Mouse (Mus musculus): Measurements from ENCODE around the gene Gm48552. TPM values are rescaled to one million over a fixed set of nuclear protein-coding genes. Genes with fewer than 3 reads are reported as not detected.

The Gm48552 gene
- total RNA-seq, 2 experiments from 2014 or later: 2.7 to 5.9 TPM

- DNase-seq: no peak
- intact Hi-C loops (cut with DNase I): no loop called here
Observed at GRCm38 (mm10) chr10:81384605-81384982, 4.2 kb upstream of the Gm48552 start.

GRCm38 (mm10) chr10:81385603-81386306 lies 3.0 kb upstream of the Gm48552 start:
- intact Hi-C loops (cut with DNase I): no loop called here

GRCm38 (mm10) chr10:81387716-81388115 lies 1.1 kb upstream of the Gm48552 start:
- intact Hi-C loops (cut with DNase I): loop anchor here (2.0 kb wide), 1 partner anchor 63 kb away; no protein-coding TSS in a partner anchor
- no peak for DNase-seq

More at GRCm38 (mm10) chr10:81385603-81386306, 3.0 kb upstream of the Gm48552 start:
- no peak for DNase-seq

GRCm38 (mm10) chr10:81389373-81389772 lies 568 bp downstream of the Gm48552 start:
- intact Hi-C loops (cut with DNase I): loop anchor here (2.0 kb wide), 1 partner anchor 61 kb away; no protein-coding TSS in a partner anchor
- DNase-seq: no peak

GRCm38 (mm10) chr10:81389801-81390677 lies 1.2 kb downstream of the Gm48552 start:
- DNase-seq: peak; percentile 82
- intact Hi-C loops (cut with DNase I): loop anchor here (2.0 to 5.0 kb wide), 2 partner anchors 52 to 61 kb away; no protein-coding TSS in a partner anchor

GRCm38 (mm10) chr10:81390678-81390965 lies 1.8 kb downstream of the Gm48552 start:
- intact Hi-C loops (cut with DNase I): loop anchor here (5.0 kb wide), 1 partner anchor 52 kb away; no protein-coding TSS in a partner anchor
- DNase-seq: no peak

- intact Hi-C loops (cut with DNase I): loop anchor here (5.0 kb wide), 1 partner anchor 50 kb away; no protein-coding TSS in a partner anchor
- no peak for DNase-seq
Observed at GRCm38 (mm10) chr10:81392270-81392669, 3.5 kb downstream of the Gm48552 start.

GRCm38 (mm10) chr10:81392781-81393185 lies 4.0 kb downstream of the Gm48552 start, which contains the start of gene Smim24:
Gene Smim24, plus strand, starts transcription at chr10:81393051.
- no peak for DNase-seq
- intact Hi-C loops (cut with DNase I): loop anchor here (5.0 kb wide), 1 partner anchor 50 kb away; no protein-coding TSS in a partner anchor

GRCm38 (mm10) chr10:81393456-81394063 lies 4.8 kb downstream of the Gm48552 start:
- no peak for DNase-seq
- intact Hi-C loops (cut with DNase I): loop anchor here (5.0 kb wide), 1 partner anchor 49 kb away; no protein-coding TSS in a partner anchor

- intact Hi-C loops (cut with DNase I): no loop called here
- DNase-seq: peak; percentile 84
Observed at GRCm38 (mm10) chr10:81395127-81395526, 6.3 kb downstream of the Gm48552 start.

GRCm38 (mm10) chr10:81395865-81396264 lies 7.1 kb downstream of the Gm48552 start:
- DNase-seq: no peak
- intact Hi-C loops (cut with DNase I): no loop called here

GRCm38 (mm10) chr10:81396749-81397148 lies 7.9 kb downstream of the Gm48552 start:
- intact Hi-C loops (cut with DNase I): no loop called here
- DNase-seq: no peak

- intact Hi-C loops (cut with DNase I): no loop called here
- peak; percentile 54 for DNase-seq
Observed at GRCm38 (mm10) chr10:81399296-81399695, 10.5 kb downstream of the Gm48552 start.

- intact Hi-C loops (cut with DNase I): no loop called here
- DNase-seq: no peak
Observed at GRCm38 (mm10) chr10:81399798-81400308, 11.0 kb downstream of the Gm48552 start.

GRCm38 (mm10) chr10:81400371-81401204 lies 11.8 kb downstream of the Gm48552 start:
- DNase-seq: peak; percentile 88
- intact Hi-C loops (cut with DNase I): no loop called here

- intact Hi-C loops (cut with DNase I): no loop called here
- no peak for DNase-seq
Observed at GRCm38 (mm10) chr10:81401205-81401520, 12.4 kb downstream of the Gm48552 start.

- intact Hi-C loops (cut with DNase I): no loop called here
- peak; percentile 78 for DNase-seq
Observed at GRCm38 (mm10) chr10:81401521-81402226, 12.9 kb downstream of the Gm48552 start.

GRCm38 (mm10) chr10:81402227-81402765 lies 13.5 kb downstream of the Gm48552 start:
- intact Hi-C loops (cut with DNase I): no loop called here
- no peak for DNase-seq

- no peak for DNase-seq
- intact Hi-C loops (cut with DNase I): no loop called here
Observed at GRCm38 (mm10) chr10:81403511-81403910, 14.7 kb downstream of the Gm48552 start.
